Mouse (Mus musculus) CH12.LX (cell line): ENCODE results near the gene Actr3. TPM values are rescaled to one million over a fixed set of nuclear protein-coding genes. Genes with fewer than 3 reads are reported as not detected.

Experiments
- DNase-seq: peaks from one replicate; pipeline ENCODE4 v3.0.0-alpha.2; 2013; ENCODE audit errors: extremely low read depth
- H3K27ac ChIP-seq: 2 replicates; pipeline ENCODE4 v1.5.1; 2012; ENCODE audit warnings: low read depth, mild to moderate bottlenecking, control low read depth, moderate library complexity; ENCODE audit not compliant: insufficient read depth
- H3K27me3 ChIP-seq: replicated peaks from 2 replicates; pipeline ENCODE3; 2012; ENCODE audit warnings: inconsistent platforms
- H3K36me3 ChIP-seq, 2 experiments: replicated peaks in 1 of 2; 2 replicates each; pipeline versions ENCODE3 to v1.6.1; 2012; ENCODE audit warnings: inconsistent platforms in 1 of 2, low read length in 1 of 2, mild to moderate bottlenecking in 1 of 2, mixed read lengths in 1 of 2, moderate library complexity in 1 of 2; ENCODE audit not compliant: control insufficient read depth in 1 of 2, insufficient read depth in 1 of 2
- H3K4me1 ChIP-seq, 2 experiments: 2 replicates each; pipeline ENCODE4 v1.6.1; 2012; ENCODE audit warnings: inconsistent platforms in 1 of 2, moderate library complexity in 1 of 2; ENCODE audit not compliant: insufficient read depth in 2 of 2, control insufficient read depth in 1 of 2
- H3K4me2 ChIP-seq: 2 replicates; pipeline ENCODE4 v1.6.1; 2012; ENCODE audit warnings: low read depth, mild to moderate bottlenecking, control low read depth; ENCODE audit not compliant: poor library complexity, insufficient read depth, severe bottlenecking
- H3K4me3 ChIP-seq, 3 experiments: fragments of 150-350 bp in 1 of 3; sonication (generic) in 1 of 3; replicated peaks in 1 of 3; 2 replicates each; pipeline versions ENCODE3 to v1.5.1; 2011 to 2012; ENCODE audit warnings: low read depth in 2 of 3, low read length in 2 of 3, mild to moderate bottlenecking in 2 of 3, moderate library complexity in 2 of 3, control low read depth in 1 of 3, improper control_type of control experiment in 1 of 3, inconsistent platforms in 1 of 3, mixed read lengths in 1 of 3; ENCODE audit not compliant: poor library complexity in 1 of 3
- H3K79me2 ChIP-seq: replicated peaks from 2 replicates; pipeline ENCODE4 v1.6.1; 2012; ENCODE audit warnings: mild to moderate bottlenecking, moderate library complexity; ENCODE audit not compliant: control insufficient read depth, poor library complexity, insufficient read depth, severe bottlenecking; ENCODE audit errors: extremely low read depth
- H3K9ac ChIP-seq: 2 replicates; pipeline ENCODE4 v1.6.1; 2012; ENCODE audit warnings: low read depth, mild to moderate bottlenecking, control low read depth, moderate library complexity; ENCODE audit not compliant: insufficient read depth
- H3K9me3 ChIP-seq: replicated peaks from 2 replicates; pipeline ENCODE3; 2012; ENCODE audit warnings: low read length, inconsistent platforms, mixed read lengths
- BHLHE40 ChIP-seq: IDR thresholded peaks from 2 replicates; pipeline ENCODE4 v1.6.1; 2011; ENCODE audit warnings: mild to moderate bottlenecking, low read depth, low read length, improper control_type of control experiment
- CHD1 ChIP-seq: IDR thresholded peaks from 2 replicates; pipeline ENCODE4 v1.6.1; 2012; ENCODE audit warnings: low read depth, low read length, improper control_type of control experiment, inconsistent platforms
- CHD2 ChIP-seq: IDR thresholded peaks from 2 replicates; pipeline ENCODE4 v1.6.1; 2011; ENCODE audit warnings: low read length, improper control_type of control experiment
- CTCF ChIP-seq, 2 experiments: IDR thresholded peaks in 1 of 2; conservative IDR thresholded peaks in 1 of 2; 2 replicates each; pipeline ENCODE4 v1.5.1; 2011 to 2012; ENCODE audit warnings: low read depth in 2 of 2, low read length in 2 of 2, improper control_type of control experiment in 1 of 2, inconsistent platforms in 1 of 2, mild to moderate bottlenecking in 1 of 2, moderate library complexity in 1 of 2
- ELF1 ChIP-seq: IDR thresholded peaks from 2 replicates; pipeline ENCODE4 v1.6.1; 2014; ENCODE audit warnings: low read depth, mild to moderate bottlenecking, inconsistent platforms, low read length, improper control_type of control experiment
- EP300 ChIP-seq: IDR thresholded peaks from 2 replicates; pipeline ENCODE4 v1.6.1; 2011; ENCODE audit warnings: low read length, improper control_type of control experiment
- ETS1 ChIP-seq: conservative IDR thresholded peaks from 2 replicates; pipeline ENCODE4 v1.6.1; 2012; ENCODE audit warnings: low read depth, mild to moderate bottlenecking, inconsistent platforms, low read length, improper control_type of control experiment, moderate library complexity
- GABPA ChIP-seq: IDR thresholded peaks from 2 replicates; pipeline ENCODE4 v1.6.1; 2012; ENCODE audit warnings: low read depth, low read length, improper control_type of control experiment, inconsistent platforms; ENCODE audit not compliant: insufficient replicate concordance
- JUN ChIP-seq: IDR thresholded peaks from 2 replicates; pipeline ENCODE4 v1.6.1; 2011; ENCODE audit warnings: low read depth, mild to moderate bottlenecking, low read length, improper control_type of control experiment, moderate library complexity; ENCODE audit not compliant: insufficient read depth
- JUND ChIP-seq: conservative IDR thresholded peaks from 2 replicates; pipeline ENCODE4 v1.6.1; 2011; ENCODE audit warnings: low read depth, low read length, improper control_type of control experiment
- MAFK ChIP-seq: IDR thresholded peaks from 2 replicates; pipeline ENCODE4 v1.6.1; 2011; ENCODE audit warnings: low read length, improper control_type of control experiment; ENCODE audit not compliant: insufficient replicate concordance
- MXI1 ChIP-seq: IDR thresholded peaks from 2 replicates; pipeline ENCODE4 v1.6.1; 2011; ENCODE audit warnings: mild to moderate bottlenecking, low read depth, low read length, improper control_type of control experiment
- MYC ChIP-seq: IDR thresholded peaks from 2 replicates; pipeline ENCODE4 v1.6.1; 2011; ENCODE audit warnings: low read depth, mild to moderate bottlenecking, improper control_type of control experiment, low read length
- NELFE ChIP-seq: IDR thresholded peaks from 2 replicates; pipeline ENCODE4 v1.6.1; 2011; ENCODE audit warnings: low read depth, low read length, improper control_type of control experiment
- PAX5 ChIP-seq: IDR thresholded peaks from 2 replicates; pipeline ENCODE4 v1.6.1; 2012; ENCODE audit warnings: low read length, inconsistent platforms, mixed read lengths
- RAD21 ChIP-seq: IDR thresholded peaks from 2 replicates; pipeline ENCODE4 v1.6.1; 2011; ENCODE audit warnings: low read depth, mild to moderate bottlenecking, low read length, improper control_type of control experiment, moderate library complexity
- RCOR1 ChIP-seq: conservative IDR thresholded peaks from 2 replicates; pipeline ENCODE4 v1.6.1; 2012; ENCODE audit warnings: low read depth, mild to moderate bottlenecking, inconsistent platforms, low read length, improper control_type of control experiment
- TCF12 ChIP-seq: IDR thresholded peaks from 2 replicates; pipeline ENCODE4 v1.6.1; 2014; ENCODE audit warnings: low read depth, mild to moderate bottlenecking, inconsistent platforms, low read length, improper control_type of control experiment
- UBTF ChIP-seq: IDR thresholded peaks from 2 replicates; pipeline ENCODE4 v1.6.1; 2012; ENCODE audit warnings: low read depth, mild to moderate bottlenecking, inconsistent platforms, low read length, improper control_type of control experiment, moderate library complexity
- USF1 ChIP-seq: IDR thresholded peaks from 2 replicates; pipeline ENCODE4 v1.6.1; 2014; ENCODE audit warnings: low read depth, mild to moderate bottlenecking, inconsistent platforms, low read length, improper control_type of control experiment
- USF2 ChIP-seq: conservative IDR thresholded peaks from 2 replicates; pipeline ENCODE4 v1.6.1; 2011; ENCODE audit warnings: low read depth, low read length, improper control_type of control experiment
- ZC3H11A ChIP-seq: IDR thresholded peaks from 2 replicates; pipeline ENCODE4 v1.6.1; 2012; ENCODE audit warnings: low read depth, mild to moderate bottlenecking, inconsistent platforms, low read length, improper control_type of control experiment
- ZNF384 ChIP-seq: IDR thresholded peaks from 2 replicates; pipeline ENCODE4 v1.6.1; 2012; ENCODE audit warnings: low read depth, low read length, improper control_type of control experiment, inconsistent platforms
- dilution Hi-C: fragments of 300-500 bp; cut with MboI; formaldehyde crosslinking; loops from 2 replicates; pipeline ENCODE4 v1.14.3; 2020; ENCODE audit warnings: low sequenced_read_pairs; ENCODE audit not compliant: extremely low pct_unique_long_range_greater_than_20kb, extremely low pct_ligation_motif_present
- in situ Hi-C: fragments of 300-500 bp; cut with MboI; formaldehyde crosslinking; loops from 3 replicates; pipeline ENCODE4 v1.14.3; 2019; ENCODE audit warnings: low sequenced_read_pairs, low pct_ligation_motif_present, low pct_unique_long_range_greater_than_20kb, mixed read lengths
- polyA plus RNA-seq: library from polyadenylated mRNA; unstranded; fragments of >175 nt; gene quantifications from 2 replicates; pipeline ENCODE4 v1.2.1, GENCODE M21; 2012; ENCODE audit warnings: low read depth; ENCODE audit not compliant: insufficient read length
- total RNA-seq, 2 experiments: library from RNA; depleted of rRNA; stranded (reverse); fragments of 300-350 nt in 1 of 2; fragments of >200 nt in 1 of 2; gene quantifications; 2 replicates each; pipeline ENCODE4 v1.2.3; 2012 to 2014

Actr3 gene
- total and polyA plus RNA-seq, 3 experiments, result 176 to 513 (median 374) TPM

- Histone ChIP-seq H3K79me2 (no peaks in the 10 kb centered on the region), H3K9ac (0 out of 2 replicates have a peak overlapping the region, but pooled peaks have one; percentile 19), H3K4me2 (peak overlapping the region; percentile 71), H3K36me3 (no peaks in the 10 kb centered on the region), H3K9me3 (no peaks in the 10 kb centered on the region), H3K4me3 (no peak overlapping the region), H3K27ac (no peak overlapping the region), H3K27me3 (no peaks in the 10 kb centered on the region), H3K4me1 (peaks cover 18 to 59% of the 10 kb centered on the region in 2 experiments)
- in situ Hi-C loops (no loop called here), dilution Hi-C loops (no loop called here)
- no peak for DNase-seq
- TF ChIP-seq GABPA (no peak), USF1 (peak; percentile 73), BHLHE40 (peak; percentile 67), USF2 (peak; percentile 71)
These were observed 32.4 kb upstream of the Actr3 start for GRCm38 (mm10) chr1:125467936-125468335.

GRCm38 (mm10) chr1:125466621-125467257, 31.2 kb upstream of the Actr3 start:
- Histone ChIP-seq H3K27ac (peak overlapping the region; percentile 24), H3K9me3 (no peaks in the 10 kb centered on the region), H3K9ac (peak overlapping the region; percentile 17; the same call in 1 of the 2 replicates), H3K36me3 (no peaks in the 10 kb centered on the region), H3K27me3 (no peaks in the 10 kb centered on the region), H3K4me3 (no peak overlapping the region), H3K79me2 (no peaks in the 10 kb centered on the region), H3K4me2 (peak overlapping the region; percentile 16; the same call in 1 of the 2 replicates), H3K4me1 (peaks cover 18 to 51% of the 10 kb centered on the region in 2 experiments)
- dilution Hi-C loops, result no loop called here
- no peak for TF ChIP-seq NELFE
- no peak for TF ChIP-seq CHD1
- no peak for TF ChIP-seq MAFK
- TF ChIP-seq CTCF (conservative IDR thresholded peaks at IDR 0.05 in 1 of 2, IDR thresholded peaks at IDR 0.05 in 1 of 2; ENCODE audit: low read depth in 2 of 2, low read length in 2 of 2), result no peak
- no peak for TF ChIP-seq JUN
- TF ChIP-seq PAX5, result no peak
- no peak for TF ChIP-seq UBTF
- no peak for TF ChIP-seq RAD21
- no peak for TF ChIP-seq JUND
- TF ChIP-seq EP300, result no peak
- no peak for TF ChIP-seq ZNF384
- no peak for TF ChIP-seq ELF1
- TF ChIP-seq MYC, result no peak
- TF ChIP-seq TCF12, result no peak
- TF ChIP-seq CHD2, result no peak
- TF ChIP-seq ETS1, result no peak
- TF ChIP-seq ZC3H11A, result no peak
- no peak for TF ChIP-seq MXI1
- TF ChIP-seq RCOR1, result no peak
- in situ Hi-C loops, result no loop called here
- peak; percentile 54 for DNase-seq
